Mouse (Mus musculus) forebrain, embryonic 13.5 days (tissue): ENCODE data around the gene Ptpn5. TPM values are rescaled to one million over a fixed set of nuclear protein-coding genes. Genes with fewer than 3 reads are reported as not detected.

Experiments used
- ATAC-seq: fragments of 200-750 bp; cut with Nextera tagmentation; 2 replicates; pipeline ENCODE4 v1.8.0; 2017
- H3K27ac ChIP-seq: fragments of 300-500 bp; sonication (generic); 2 replicates; pipeline ENCODE4 v1.5.1; 2015; ENCODE audit warnings: inconsistent platforms, mild to moderate bottlenecking, moderate library complexity
- H3K27me3 ChIP-seq: fragments of 300-500 bp; sonication (generic); 2 replicates; pipeline ENCODE4 v1.6.1; 2015; ENCODE audit warnings: mild to moderate bottlenecking, inconsistent platforms
- H3K36me3 ChIP-seq: fragments of 300-500 bp; sonication (generic); 2 replicates; pipeline ENCODE4 v1.6.1; 2015; ENCODE audit warnings: mild to moderate bottlenecking, inconsistent platforms; ENCODE audit not compliant: poor library complexity, severe bottlenecking
- H3K4me1 ChIP-seq: fragments of 300-500 bp; sonication (generic); 2 replicates; pipeline ENCODE4 v1.6.1; 2015; ENCODE audit warnings: inconsistent platforms
- H3K4me2 ChIP-seq: fragments of 300-500 bp; sonication (generic); 2 replicates; pipeline ENCODE4 v1.6.1; 2015; ENCODE audit warnings: inconsistent platforms, mild to moderate bottlenecking, moderate library complexity
- H3K4me3 ChIP-seq: fragments of 300-500 bp; sonication (generic); 2 replicates; pipeline ENCODE4 v1.5.1; 2015; ENCODE audit warnings: mild to moderate bottlenecking, inconsistent platforms
- H3K9ac ChIP-seq: fragments of 300-500 bp; sonication (generic); 2 replicates; pipeline ENCODE4 v1.6.1; 2015; ENCODE audit warnings: mild to moderate bottlenecking, inconsistent platforms
- H3K9me3 ChIP-seq: fragments of 300-500 bp; sonication (generic); replicated peaks from 2 replicates; pipeline ENCODE4 v1.6.1; 2016; ENCODE audit warnings: inconsistent platforms
- WGBS: fragments of 180-500 bp; shearing (Covaris S2); methylation state at CpG from one replicate; pipeline ENCODE4 v1.1.7; 2015; 5-methylcytosine and 5-hydroxymethylcytosine counted together
- polyA plus RNA-seq: library from polyadenylated mRNA; unstranded; fragments of >200 nt; fragmentation: Nextera tagmentation; extraction: Ambion mirVana; gene quantifications from 2 replicates; pipeline ENCODE4 v1.2.1, GENCODE M21; 2015

The Ptpn5 gene
- polyA plus RNA-seq, 1 experiment from 2014 or later: 38.8 TPM

DNA sequence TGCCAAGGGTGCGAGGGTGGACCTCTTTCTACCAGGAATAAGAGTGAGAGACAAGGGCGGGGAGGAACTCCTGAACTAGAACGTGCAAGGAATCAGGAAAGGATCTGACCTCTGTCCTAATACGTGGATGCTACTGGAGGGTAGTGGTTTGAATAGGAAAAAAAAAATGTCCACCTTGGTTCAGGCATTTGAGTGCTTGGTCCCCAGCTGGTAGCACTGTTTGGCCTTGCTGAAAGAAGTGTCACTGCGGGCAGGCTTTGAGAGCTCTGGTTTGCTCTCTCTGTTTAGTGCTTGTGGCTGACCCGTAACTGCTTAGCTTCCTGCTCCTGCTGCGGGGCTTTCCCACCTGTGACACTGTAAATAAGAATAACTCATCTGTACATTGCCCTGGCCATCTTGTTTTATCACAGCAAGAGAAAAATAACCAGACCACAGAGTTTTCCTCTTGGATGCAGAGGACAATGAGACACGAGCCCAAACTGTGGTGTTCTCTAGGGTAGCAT, 6.4 kb upstream of the Ptpn5 start:
- Histone ChIP-seq H3K27ac (no peak overlapping the region), H3K36me3 (no peaks in the 10 kb centered on the region), H3K27me3 (peaks cover 5% of the 10 kb centered on the region; the same call in 1 of the 2 replicates), H3K4me2 (no peak overlapping the region), H3K4me1 (no peaks in the 10 kb centered on the region), H3K9ac (no peak overlapping the region), H3K9me3 (no peaks in the 10 kb centered on the region), H3K4me3 (no peak overlapping the region)
- ATAC-seq: no peak
- WGBS: 82% methylated on average over 8 of the region's 8 CpGs

DNA sequence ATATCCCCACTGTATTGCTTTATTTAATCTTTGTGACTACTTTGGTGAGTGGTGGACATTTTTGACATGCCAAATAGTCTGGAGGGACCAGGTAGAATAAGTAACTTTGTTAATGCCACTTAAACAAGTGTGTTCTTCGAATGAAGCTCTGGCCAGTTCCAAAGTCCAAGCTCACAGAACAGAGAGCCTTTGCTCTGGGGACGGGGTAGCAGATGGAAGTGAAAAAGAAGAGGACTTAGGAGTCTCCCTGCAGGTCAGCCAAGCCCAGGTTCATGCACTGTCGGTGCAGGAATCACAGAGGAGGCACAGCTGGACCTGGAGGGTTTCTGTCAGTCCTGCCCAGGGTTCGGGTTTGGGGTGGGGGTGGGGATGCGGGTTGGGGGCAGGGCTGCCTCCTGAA, 1.1 kb upstream of the Ptpn5 start:
- Histone ChIP-seq H3K27ac (no peak overlapping the region), H3K9me3 (no peaks in the 10 kb centered on the region), H3K4me2 (no peak overlapping the region), H3K27me3 (peaks cover 31% of the 10 kb centered on the region), H3K4me3 (no peak overlapping the region), H3K36me3 (no peaks in the 10 kb centered on the region), H3K9ac (no peak overlapping the region), H3K4me1 (peaks cover 8% of the 10 kb centered on the region)
- ATAC-seq: no peak
- 46% methylated on average over 5 of the region's 5 CpGs for WGBS

DNA sequence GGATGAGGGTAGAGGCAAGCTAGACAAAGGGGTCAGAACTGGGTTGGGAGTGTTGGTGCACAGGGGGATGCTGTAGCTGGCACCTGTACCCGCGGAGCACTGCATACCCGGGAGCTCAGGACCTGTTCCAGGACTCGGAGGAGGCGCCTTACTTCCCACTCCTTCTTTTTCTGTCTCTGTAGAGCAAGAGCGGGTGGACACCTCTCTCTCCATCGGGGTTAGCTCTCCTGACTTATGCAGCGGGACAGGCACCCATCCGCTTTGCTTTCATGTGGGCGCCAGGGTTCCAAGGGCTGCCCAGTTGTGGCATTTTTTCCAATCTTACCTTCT, 588 bp downstream of the Ptpn5 start:
- 0% methylated on average over 9 of the region's 10 CpGs for WGBS
- H3K4me3 ChIP-seq: peak overlapping the region; percentile 77
- peaks cover 31% of the 10 kb centered on the region for H3K27me3 ChIP-seq
- no peaks in the 10 kb centered on the region for H3K36me3 ChIP-seq
- H3K4me2 ChIP-seq: peak overlapping the region; percentile 78
- H3K4me1 ChIP-seq: peaks cover 8% of the 10 kb centered on the region
- H3K27ac ChIP-seq: peak overlapping the region; percentile 75
- H3K9ac ChIP-seq: peak overlapping the region; percentile 85
- no peaks in the 10 kb centered on the region for H3K9me3 ChIP-seq
- ATAC-seq: no peak; the same call in 1 of the 2 replicates

DNA sequence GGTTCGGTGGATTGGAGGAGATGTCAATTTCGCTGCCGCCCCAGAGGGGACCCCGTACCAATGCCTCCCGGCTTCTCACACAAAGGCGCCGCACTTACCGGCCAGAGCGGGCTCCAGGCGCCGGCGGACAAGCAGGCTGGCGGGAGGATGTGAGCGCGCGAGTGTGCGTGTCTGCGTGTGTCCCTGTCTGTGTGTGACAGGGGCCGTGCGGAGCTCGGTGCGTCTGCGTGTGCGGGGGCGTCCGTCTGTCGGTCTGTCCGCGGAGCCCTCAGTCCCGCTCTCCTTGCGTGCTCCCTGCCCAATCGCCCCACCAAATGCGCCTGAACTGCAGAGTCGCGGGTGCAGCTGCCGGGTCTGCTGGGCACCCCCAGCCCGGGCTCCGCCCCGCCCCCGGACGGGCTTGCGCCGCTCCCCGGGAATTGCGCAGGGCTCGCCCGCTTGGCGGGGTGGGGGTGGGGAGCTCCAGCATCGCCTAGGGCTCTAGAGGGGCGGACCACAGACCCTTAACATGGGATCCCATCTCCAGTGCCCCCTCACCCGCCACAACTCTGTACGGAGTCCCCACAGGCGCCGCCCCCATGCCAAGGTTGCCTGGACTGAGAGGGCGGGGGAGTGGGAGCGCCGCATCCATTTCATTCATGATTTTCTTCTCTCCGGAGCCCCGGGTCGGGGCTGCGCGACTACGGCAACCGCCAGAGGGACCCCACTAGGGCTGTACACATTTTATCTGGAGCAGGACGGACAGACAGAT, 1.1 kb downstream of the Ptpn5 start:
- no peaks in the 10 kb centered on the region for H3K9me3 ChIP-seq
- ATAC-seq: peak; percentile 90
- under 1% methylated on average over 58 of the region's 65 CpGs for WGBS
- H3K27me3 ChIP-seq: peaks cover 31% of the 10 kb centered on the region
- H3K9ac ChIP-seq: peak overlapping the region; percentile 85
- peak overlapping the region; percentile 78 for H3K4me2 ChIP-seq
- peak overlapping the region; percentile 77 for H3K4me3 ChIP-seq
- H3K4me1 ChIP-seq: peaks cover 8% of the 10 kb centered on the region
- H3K27ac ChIP-seq: peak overlapping the region; percentile 75
- no peaks in the 10 kb centered on the region for H3K36me3 ChIP-seq

DNA sequence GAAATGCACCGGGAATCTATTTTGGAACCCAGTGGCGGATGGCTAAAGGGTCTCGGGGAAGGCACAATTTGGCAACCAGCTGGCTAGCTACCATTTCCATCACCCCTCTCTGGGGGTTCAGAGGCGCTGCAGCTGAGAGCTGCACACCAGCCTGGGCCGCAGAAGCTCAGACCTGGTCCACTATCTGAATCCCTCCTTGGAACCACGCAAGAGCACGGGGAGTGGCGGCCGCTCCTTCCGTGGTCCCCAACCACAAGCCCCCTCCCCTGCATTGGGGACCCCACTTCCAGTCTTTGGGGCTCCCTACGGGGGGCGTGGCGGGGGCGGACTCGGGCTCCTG, 1.7 kb downstream of the Ptpn5 start:
- under 1% methylated on average over 15 of the region's 15 CpGs for WGBS
- H3K4me3 ChIP-seq: peak overlapping the region; percentile 77
- H3K27me3 ChIP-seq: peaks cover 31% of the 10 kb centered on the region
- H3K9ac ChIP-seq: peak overlapping the region; percentile 85
- no peaks in the 10 kb centered on the region for H3K9me3 ChIP-seq
- H3K36me3 ChIP-seq: no peaks in the 10 kb centered on the region
- H3K4me1 ChIP-seq: peaks cover 8% of the 10 kb centered on the region
- peak overlapping the region; percentile 75 for H3K27ac ChIP-seq
- no peak; the same call in 1 of the 2 replicates for ATAC-seq
- H3K4me2 ChIP-seq: peak overlapping the region; percentile 78

DNA sequence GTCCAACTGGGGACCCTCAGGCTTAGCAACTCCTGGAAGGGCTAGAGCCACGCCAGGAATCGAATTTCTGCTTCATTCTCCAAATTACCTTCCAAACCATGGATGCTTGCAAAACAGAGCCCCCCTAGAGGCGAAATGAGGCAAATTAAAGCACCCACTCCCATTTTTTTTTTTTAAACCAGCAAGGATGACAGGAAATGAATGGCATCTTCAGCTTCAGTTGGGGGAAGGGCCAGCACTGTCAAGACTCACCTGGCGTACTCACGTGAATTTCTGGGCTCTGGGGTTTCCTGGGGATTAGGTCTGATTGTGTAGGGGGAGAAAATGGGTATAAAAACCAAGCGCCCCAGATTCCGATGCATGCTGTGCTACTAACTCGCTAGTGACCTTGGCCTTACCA, 2.2 kb downstream of the Ptpn5 start:
- whole genome bisulfite sequencing: 28% methylated on average over 8 of the region's 8 CpGs
- peak overlapping the region; percentile 78 for H3K4me2 ChIP-seq
- no peaks in the 10 kb centered on the region for H3K36me3 ChIP-seq
- peak overlapping the region; percentile 85; the same call in 1 of the 2 replicates for H3K9ac ChIP-seq
- peaks cover 31% of the 10 kb centered on the region for H3K27me3 ChIP-seq
- H3K4me1 ChIP-seq: peaks cover 8% of the 10 kb centered on the region
- H3K9me3 ChIP-seq: no peaks in the 10 kb centered on the region
- ATAC-seq: no peak
- no peak overlapping the region for H3K27ac ChIP-seq
- H3K4me3 ChIP-seq: peak overlapping the region; percentile 77

DNA sequence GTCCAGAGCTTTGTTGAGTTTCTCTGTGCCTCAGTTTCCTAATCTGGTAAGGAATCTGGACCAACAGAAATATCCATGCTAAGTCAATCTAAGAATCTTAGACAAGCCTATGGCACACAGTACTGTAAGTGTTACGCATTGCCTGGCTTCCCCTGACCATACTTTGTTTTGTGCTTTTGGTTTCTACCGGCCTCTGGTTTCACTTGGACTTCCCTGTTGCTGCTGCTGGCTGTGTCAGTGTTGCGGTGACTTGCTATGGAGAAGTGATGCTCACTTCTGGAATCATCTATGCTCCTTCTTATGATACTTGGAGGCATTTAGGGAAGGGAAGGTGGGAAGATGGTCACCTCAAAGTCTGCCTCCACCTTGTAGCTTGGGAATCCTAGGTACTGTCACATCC, 11.5 kb downstream of the Ptpn5 start:
- no peak overlapping the region for H3K27ac ChIP-seq
- H3K4me3 ChIP-seq: no peak overlapping the region
- no peak overlapping the region for H3K4me2 ChIP-seq
- H3K36me3 ChIP-seq: no peaks in the 10 kb centered on the region
- no peaks in the 10 kb centered on the region for H3K27me3 ChIP-seq
- WGBS: 92% methylated on average over 3 of the region's 3 CpGs
- no peak for ATAC-seq
- no peaks in the 10 kb centered on the region for H3K4me1 ChIP-seq
- H3K9ac ChIP-seq: no peak overlapping the region
- no peaks in the 10 kb centered on the region for H3K9me3 ChIP-seq

DNA sequence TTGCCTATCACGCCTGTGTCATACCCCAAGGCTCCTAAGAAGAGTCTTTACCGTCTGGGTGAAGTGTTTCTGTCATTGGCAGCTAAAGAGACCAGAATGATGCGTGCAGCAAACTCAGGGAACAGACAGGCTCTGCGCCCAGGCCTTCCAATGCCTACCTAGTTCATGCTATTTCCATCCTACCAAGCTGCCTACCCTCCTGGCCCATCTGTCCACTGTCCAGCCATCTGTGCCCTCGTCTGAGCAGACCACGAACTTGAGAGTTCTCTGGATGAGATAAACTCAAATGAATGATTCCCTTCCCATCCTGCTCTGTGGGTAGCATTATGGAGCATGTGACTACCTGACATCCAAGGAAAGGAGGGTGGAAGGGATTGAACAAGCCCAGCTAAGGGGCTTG, 16.8 kb downstream of the Ptpn5 start:
- no peaks in the 10 kb centered on the region for H3K4me1 ChIP-seq
- H3K9me3 ChIP-seq: no peaks in the 10 kb centered on the region
- H3K4me2 ChIP-seq: no peak overlapping the region
- no peak overlapping the region for H3K4me3 ChIP-seq
- H3K9ac ChIP-seq: no peak overlapping the region
- no peak for ATAC-seq
- H3K27me3 ChIP-seq: no peaks in the 10 kb centered on the region
- H3K27ac ChIP-seq: no peak overlapping the region
- WGBS: 87% methylated on average over 6 of the region's 6 CpGs
- H3K36me3 ChIP-seq: no peaks in the 10 kb centered on the region

DNA sequence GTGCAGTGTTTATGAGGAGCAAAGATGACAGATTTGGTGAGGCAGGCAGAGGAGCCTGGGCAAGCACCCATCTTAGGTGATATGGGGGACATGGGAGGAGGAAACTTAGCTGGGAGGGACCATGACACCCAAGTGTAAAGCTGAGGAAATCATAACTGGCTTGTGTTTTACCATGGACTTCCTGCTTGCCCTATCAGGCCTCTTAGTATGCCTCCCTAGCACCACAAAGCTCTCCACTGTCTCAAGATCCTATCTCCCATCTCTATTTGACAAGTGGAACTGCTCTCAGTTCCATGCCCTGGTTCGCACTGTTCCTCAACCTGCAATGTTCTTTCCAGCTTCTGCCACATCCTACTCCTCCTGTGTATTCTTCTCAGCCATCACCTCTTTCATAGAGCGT, 18.0 kb downstream of the Ptpn5 start:
- Histone ChIP-seq H3K4me3 (no peak overlapping the region), H3K9me3 (no peaks in the 10 kb centered on the region), H3K9ac (no peak overlapping the region), H3K27me3 (no peaks in the 10 kb centered on the region), H3K4me2 (no peak overlapping the region), H3K27ac (no peak overlapping the region), H3K36me3 (no peaks in the 10 kb centered on the region), H3K4me1 (no peaks in the 10 kb centered on the region)
- ATAC-seq: no peak
- WGBS: 86% methylated on average over 2 of the region's 2 CpGs

DNA sequence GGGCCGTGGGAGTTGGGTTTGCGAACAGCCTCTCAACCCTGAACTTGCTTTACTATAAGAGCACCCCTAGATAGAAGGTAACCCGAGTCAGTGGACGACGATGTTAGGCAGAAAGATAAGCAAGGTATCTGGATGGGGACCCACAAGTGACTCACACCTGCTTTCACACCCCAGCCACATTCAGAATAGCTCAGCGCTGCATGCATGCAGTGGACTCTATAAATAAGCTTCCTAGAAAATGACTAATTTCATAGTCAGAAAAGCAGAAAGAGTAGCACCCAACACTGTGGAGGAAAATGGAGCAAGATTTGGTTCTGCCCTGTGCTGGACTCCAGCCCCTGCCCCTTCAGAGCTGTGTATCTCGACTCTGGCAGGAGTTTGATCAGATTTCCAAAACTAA, 20.1 kb downstream of the Ptpn5 start:
- Histone ChIP-seq H3K4me1 (no peaks in the 10 kb centered on the region), H3K4me2 (no peak overlapping the region), H3K9ac (no peak overlapping the region), H3K36me3 (no peaks in the 10 kb centered on the region), H3K4me3 (no peak overlapping the region), H3K27ac (no peak overlapping the region), H3K9me3 (no peaks in the 10 kb centered on the region), H3K27me3 (no peaks in the 10 kb centered on the region)
- 90% methylated on average over 7 of the region's 7 CpGs for WGBS
- ATAC-seq: no peak

DNA sequence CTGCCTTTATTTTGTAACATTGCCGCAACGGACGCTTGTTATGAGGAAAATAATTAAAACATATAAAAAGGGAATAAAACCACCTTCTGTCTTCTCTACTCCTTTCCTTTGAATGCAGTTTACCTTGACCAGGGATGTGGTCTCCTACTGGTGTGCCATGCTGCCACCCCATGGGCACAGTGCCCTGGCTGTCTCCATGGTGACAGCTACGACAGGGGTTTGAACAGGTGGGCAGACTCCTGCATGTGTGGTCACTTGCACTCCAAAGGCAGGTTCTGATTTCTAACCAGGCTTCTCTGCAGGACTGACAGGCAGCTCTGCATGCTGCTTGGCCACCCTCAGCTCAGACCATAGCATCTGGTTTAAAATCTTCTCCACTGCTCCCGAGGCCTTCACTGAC, 21.4 kb downstream of the Ptpn5 start:
- H3K27ac ChIP-seq: no peak overlapping the region
- 87% methylated on average over 5 of the region's 5 CpGs for whole genome bisulfite sequencing
- H3K27me3 ChIP-seq: no peaks in the 10 kb centered on the region
- H3K4me3 ChIP-seq: no peak overlapping the region
- H3K9me3 ChIP-seq: no peaks in the 10 kb centered on the region
- H3K36me3 ChIP-seq: no peaks in the 10 kb centered on the region
- H3K4me2 ChIP-seq: no peak overlapping the region
- no peaks in the 10 kb centered on the region for H3K4me1 ChIP-seq
- ATAC-seq: no peak
- no peak overlapping the region for H3K9ac ChIP-seq

DNA sequence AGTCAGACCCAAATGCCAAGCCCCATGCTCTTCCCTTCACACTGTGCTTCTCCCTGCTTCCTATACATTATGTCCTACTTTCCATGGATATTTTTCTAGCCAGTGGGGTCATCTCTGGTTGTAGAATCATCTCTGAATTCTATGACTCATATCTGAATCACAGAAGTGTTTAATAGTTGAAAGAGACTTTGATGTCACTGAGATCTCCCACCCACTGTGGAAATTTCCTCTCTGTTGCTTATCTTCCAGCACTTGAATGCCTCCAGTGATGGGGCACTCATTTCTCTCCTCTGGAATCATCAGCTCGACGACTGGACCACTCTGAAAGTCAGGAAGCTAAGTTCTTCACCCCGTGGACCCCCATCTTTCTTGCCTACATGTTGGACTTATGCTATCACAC, 22.4 kb downstream of the Ptpn5 start:
- no peak overlapping the region for H3K4me3 ChIP-seq
- 76% methylated on average over 3 of the region's 3 CpGs for WGBS
- ATAC-seq: no peak
- H3K36me3 ChIP-seq: no peaks in the 10 kb centered on the region
- H3K4me1 ChIP-seq: no peaks in the 10 kb centered on the region
- no peaks in the 10 kb centered on the region for H3K27me3 ChIP-seq
- H3K9me3 ChIP-seq: no peaks in the 10 kb centered on the region
- H3K4me2 ChIP-seq: no peak overlapping the region
- no peak overlapping the region for H3K27ac ChIP-seq
- H3K9ac ChIP-seq: no peak overlapping the region

DNA sequence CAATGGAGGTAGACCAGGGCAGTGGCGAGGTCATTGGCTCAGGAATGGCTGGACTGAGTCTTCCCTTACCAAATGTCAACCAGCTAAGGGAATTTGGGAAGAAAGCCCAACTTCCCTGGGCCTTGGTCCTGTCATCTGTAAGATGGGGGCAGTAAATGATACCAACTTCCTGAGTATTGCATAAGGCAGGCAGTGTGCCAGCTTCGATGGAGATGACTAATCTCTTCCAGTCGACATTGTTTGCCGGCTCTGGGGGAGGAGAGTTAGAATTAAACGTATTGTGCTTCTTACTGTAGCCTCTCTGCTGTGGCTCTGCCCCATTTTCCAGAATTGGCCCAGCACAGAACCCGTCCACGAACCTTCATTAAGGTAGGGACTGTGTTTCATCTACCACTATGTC, 23.0 kb downstream of the Ptpn5 start:
- no peak overlapping the region for H3K4me2 ChIP-seq
- H3K9me3 ChIP-seq: no peaks in the 10 kb centered on the region
- WGBS: 82% methylated on average over 7 of the region's 7 CpGs
- H3K27me3 ChIP-seq: no peaks in the 10 kb centered on the region
- H3K27ac ChIP-seq: no peak overlapping the region
- no peaks in the 10 kb centered on the region for H3K36me3 ChIP-seq
- ATAC-seq: no peak
- H3K4me3 ChIP-seq: no peak overlapping the region
- no peaks in the 10 kb centered on the region for H3K4me1 ChIP-seq
- H3K9ac ChIP-seq: no peak overlapping the region
